Mouse (Mus musculus): Measurements from ENCODE around the gene Atg10. TPM values are rescaled to one million over a fixed set of nuclear protein-coding genes. Genes with fewer than 3 reads are reported as not detected.
A peak's percentile ranks its signal among the peaks of the same experiment; 100 is the strongest.

Atg10 gene
- polyA plus RNA-seq, 1 experiment from 2014 or later, result 19.9 TPM

GRCm38 (mm10) chr13:91118156-91118555 lies 105.6 kb downstream of the Atg10 start:
- H3K4me3 ChIP-seq (replicated peaks; ENCODE audit: low read depth, low read length), result no peak overlapping the region
- no peak overlapping the region for H3K27ac ChIP-seq
- no peak overlapping the region for H3K4me2 ChIP-seq (ENCODE audit: low read length)
- no peak for TF ChIP-seq CTCF (IDR thresholded peaks at IDR 0.05; ENCODE audit: low read depth)
- H3K36me3 ChIP-seq (ENCODE audit: insufficient read depth, low read length), result no peaks in the 10 kb centered on the region
- no peaks in the 10 kb centered on the region for H3K27me3 ChIP-seq (ENCODE audit: insufficient read depth, low read length)
- no peak for ATAC-seq (replicated peaks; ENCODE audit: low FRiP score, low read depth)
- no peak for DNase-seq (ENCODE audit: low spot score)
- H3K9ac ChIP-seq (ENCODE audit: low read depth, low read length), result no peak overlapping the region
- 74% methylated on average over 4 of the region's 4 CpGs for WGBS
- 0 out of 2 replicates have a peak, but pooled peaks cover 2% of the 10 kb centered on the region for H3K9me3 ChIP-seq (replicated peaks; ENCODE audit: low read length)
- no peaks in the 10 kb centered on the region for H3K4me1 ChIP-seq (replicated peaks; ENCODE audit: insufficient read depth, low read length)

- Histone ChIP-seq H3K9me3 (replicated peaks; ENCODE audit: low read length) (0 out of 2 replicates have a peak, but pooled peaks cover 2% of the 10 kb centered on the region), H3K27ac (no peak overlapping the region), H3K36me3 (ENCODE audit: insufficient read depth, low read length) (no peaks in the 10 kb centered on the region), H3K4me1 (replicated peaks; ENCODE audit: insufficient read depth, low read length) (no peaks in the 10 kb centered on the region), H3K4me3 (replicated peaks; ENCODE audit: low read depth, low read length) (no peak overlapping the region), H3K27me3 (ENCODE audit: insufficient read depth, low read length) (no peaks in the 10 kb centered on the region), H3K4me2 (ENCODE audit: low read length) (no peak overlapping the region), H3K9ac (ENCODE audit: low read depth, low read length) (no peak overlapping the region)
- ATAC-seq (replicated peaks; ENCODE audit: low FRiP score, low read depth), result no peak
- 84% methylated on average over 3 of the region's 3 CpGs for WGBS
- DNase-seq (ENCODE audit: low spot score), result no peak
- no peak for TF ChIP-seq CTCF (IDR thresholded peaks at IDR 0.05; ENCODE audit: low read depth)
Observed at GRCm38 (mm10) chr13:91114880-91115279, 108.9 kb downstream of the Atg10 start.

- ATAC-seq (replicated peaks; ENCODE audit: low FRiP score, low read depth), result no peak
- Histone ChIP-seq H3K9ac (ENCODE audit: low read depth, low read length) (no peak overlapping the region), H3K36me3 (ENCODE audit: insufficient read depth, low read length) (no peaks in the 10 kb centered on the region), H3K4me2 (ENCODE audit: low read length) (no peak overlapping the region), H3K4me3 (replicated peaks; ENCODE audit: low read depth, low read length) (no peak overlapping the region), H3K4me1 (replicated peaks; ENCODE audit: insufficient read depth, low read length) (no peaks in the 10 kb centered on the region), H3K9me3 (replicated peaks; ENCODE audit: low read length) (no peaks in the 10 kb centered on the region), H3K27me3 (ENCODE audit: insufficient read depth, low read length) (no peaks in the 10 kb centered on the region), H3K27ac (no peak overlapping the region)
- no peak for DNase-seq (ENCODE audit: low spot score)
- WGBS, result 93% methylated on average over 9 of the region's 9 CpGs
- TF ChIP-seq CTCF (IDR thresholded peaks at IDR 0.05; ENCODE audit: low read depth), result no peak
Observed at GRCm38 (mm10) chr13:91107308-91107946, 116.3 kb downstream of the Atg10 start.

- no peaks in the 10 kb centered on the region for H3K9me3 ChIP-seq (replicated peaks; ENCODE audit: low read length)
- no peak overlapping the region for H3K4me3 ChIP-seq (replicated peaks; ENCODE audit: low read depth, low read length)
- H3K27ac ChIP-seq, result no peak overlapping the region
- H3K36me3 ChIP-seq (ENCODE audit: insufficient read depth, low read length), result no peaks in the 10 kb centered on the region
- no peak for DNase-seq (ENCODE audit: low spot score)
- no peaks in the 10 kb centered on the region for H3K4me1 ChIP-seq (replicated peaks; ENCODE audit: insufficient read depth, low read length)
- 85% methylated on average over 3 of the region's 3 CpGs for WGBS
- H3K9ac ChIP-seq (ENCODE audit: low read depth, low read length), result no peak overlapping the region
- no peaks in the 10 kb centered on the region for H3K27me3 ChIP-seq (ENCODE audit: insufficient read depth, low read length)
- no peak overlapping the region for H3K4me2 ChIP-seq (ENCODE audit: low read length)
- no peak for ATAC-seq (replicated peaks; ENCODE audit: low FRiP score, low read depth)
- peak; percentile 54 for TF ChIP-seq CTCF (IDR thresholded peaks at IDR 0.05; ENCODE audit: low read depth)
Observed at GRCm38 (mm10) chr13:91102238-91102637, 121.5 kb downstream of the Atg10 start.

- no peaks in the 10 kb centered on the region for H3K27me3 ChIP-seq (ENCODE audit: insufficient read depth, low read length)
- H3K4me2 ChIP-seq (ENCODE audit: low read length), result no peak overlapping the region
- TF ChIP-seq CTCF (IDR thresholded peaks at IDR 0.05; ENCODE audit: low read depth), result no peak
- ATAC-seq (replicated peaks; ENCODE audit: low FRiP score, low read depth), result no peak
- H3K27ac ChIP-seq, result no peak overlapping the region
- WGBS, result 73% methylated on average over 5 of the region's 5 CpGs
- H3K9ac ChIP-seq (ENCODE audit: low read depth, low read length), result no peak overlapping the region
- H3K4me3 ChIP-seq (replicated peaks; ENCODE audit: low read depth, low read length), result no peak overlapping the region
- H3K9me3 ChIP-seq (replicated peaks; ENCODE audit: low read length), result no peaks in the 10 kb centered on the region
- H3K36me3 ChIP-seq (ENCODE audit: insufficient read depth, low read length), result no peaks in the 10 kb centered on the region
- DNase-seq (ENCODE audit: low spot score), result no peak
- no peaks in the 10 kb centered on the region for H3K4me1 ChIP-seq (replicated peaks; ENCODE audit: insufficient read depth, low read length)
Observed at GRCm38 (mm10) chr13:91100417-91100816, 123.4 kb downstream of the Atg10 start.

GRCm38 (mm10) chr13:91094851-91095250 lies 128.9 kb downstream of the Atg10 start:
- H3K36me3 ChIP-seq (ENCODE audit: insufficient read depth, low read length), result no peaks in the 10 kb centered on the region
- ATAC-seq (replicated peaks; ENCODE audit: low FRiP score, low read depth), result peak; percentile 37; the same call in 1 of the 2 replicates
- no peaks in the 10 kb centered on the region for H3K27me3 ChIP-seq (ENCODE audit: insufficient read depth, low read length)
- H3K4me3 ChIP-seq (replicated peaks; ENCODE audit: low read depth, low read length), result no peak overlapping the region
- peak; percentile 2 for DNase-seq (ENCODE audit: low spot score)
- WGBS, result 74% methylated on average over 4 of the region's 4 CpGs
- H3K4me2 ChIP-seq (ENCODE audit: low read length), result no peak overlapping the region
- no peak overlapping the region for H3K9ac ChIP-seq (ENCODE audit: low read depth, low read length)
- H3K9me3 ChIP-seq (replicated peaks; ENCODE audit: low read length), result no peaks in the 10 kb centered on the region
- no peak overlapping the region for H3K27ac ChIP-seq
- no peak for TF ChIP-seq CTCF (IDR thresholded peaks at IDR 0.05; ENCODE audit: low read depth)
- H3K4me1 ChIP-seq (replicated peaks; ENCODE audit: insufficient read depth, low read length), result peaks cover 5% of the 10 kb centered on the region; the same call in 1 of the 2 replicates
